Mouse (Mus musculus) lung, adult 2 months (tissue): ENCODE measurements around the gene Itgb1bp2. TPM values are rescaled to one million over a fixed set of nuclear protein-coding genes. Genes with fewer than 3 reads are reported as not detected.
A peak's percentile ranks its signal among the peaks of the same experiment; 100 is the strongest.

Source experiments
- DNase-seq: peaks from one replicate; pipeline ENCODE4 v3.0.0; 2022
- H3K4me1 ChIP-seq: fragments of 200-500 bp; 2 replicates; pipeline ENCODE4 v1.6.1; 2011; ENCODE audit warnings: low read length; ENCODE audit not compliant: control insufficient read depth, insufficient read depth
- H3K4me3 ChIP-seq: fragments of 200-500 bp; replicated peaks from 2 replicates; pipeline ENCODE3; 2011; ENCODE audit warnings: low read depth, mild to moderate bottlenecking, control low read depth, low read length; ENCODE audit errors: extremely low read depth
- CTCF ChIP-seq: fragments of 200-500 bp; IDR thresholded peaks from 2 replicates; pipeline ENCODE4 v1.5.1; 2011; ENCODE audit warnings: mild to moderate bottlenecking, low read length, control low read depth; ENCODE audit not compliant: insufficient read depth
- POLR2A ChIP-seq: fragments of 200-500 bp; IDR thresholded peaks from 2 replicates; pipeline ENCODE4 v1.6.1; 2011; ENCODE audit warnings: low read depth, mild to moderate bottlenecking, control low read depth, low read length, borderline replicate concordance; ENCODE audit errors: extremely low read depth
- WGBS: fragments of 180-500 bp; shearing (Covaris S2); methylation state at CpG from one replicate; pipeline ENCODE4 v1.1.7; 2018; 5-methylcytosine and 5-hydroxymethylcytosine counted together
- polyA plus RNA-seq: library from polyadenylated mRNA; depleted of rRNA; stranded (reverse); fragments of >200 nt; gene quantifications from 2 replicates; pipeline ENCODE4 v1.2.3, GENCODE M21; 2012; rRNA removed

Itgb1bp2 gene
- polyA plus RNA-seq, result 2.0 and 13.6 TPM in 2 replicates

DNA sequence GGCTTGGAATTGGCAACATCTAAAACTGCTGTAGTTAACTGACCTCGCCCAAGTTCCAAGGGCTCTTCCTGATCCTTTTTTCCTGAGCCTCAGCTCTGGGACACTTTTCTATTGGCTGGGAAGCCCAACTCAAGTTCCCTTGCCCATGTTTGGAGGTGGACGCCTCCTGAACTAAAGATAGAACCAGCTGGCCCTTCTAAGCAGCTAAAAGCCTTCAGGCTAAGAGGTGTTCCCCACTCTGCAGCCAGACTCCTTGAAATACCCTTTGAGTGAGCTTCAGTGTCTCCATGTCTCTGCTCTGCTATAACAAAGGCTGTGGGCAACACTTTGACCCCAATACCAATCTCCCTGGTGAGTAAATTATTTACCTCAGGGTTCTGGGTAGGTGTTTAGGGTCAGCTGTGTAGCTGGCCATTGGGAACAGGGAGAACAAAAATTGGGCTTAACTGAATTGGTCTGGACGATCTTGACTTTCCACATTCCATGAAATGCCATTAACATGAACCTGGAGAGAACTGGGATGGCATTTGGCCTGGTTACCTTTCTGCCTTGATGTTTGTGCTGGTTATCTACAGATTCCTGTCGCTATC lies at the start of gene Itgb1bp2:
Gene Itgb1bp2, plus strand, starts transcription at position 203 of the 590 bp plus-strand sequence.
- no peak for TF ChIP-seq CTCF
- Histone ChIP-seq H3K4me3 (no peak within 1 kb of the TSS), H3K4me1 (no peaks in the 10 kb centered on the region)
- no peak for DNase-seq
- WGBS, result 53% methylated on average over 4 of the region's 4 CpGs

DNA sequence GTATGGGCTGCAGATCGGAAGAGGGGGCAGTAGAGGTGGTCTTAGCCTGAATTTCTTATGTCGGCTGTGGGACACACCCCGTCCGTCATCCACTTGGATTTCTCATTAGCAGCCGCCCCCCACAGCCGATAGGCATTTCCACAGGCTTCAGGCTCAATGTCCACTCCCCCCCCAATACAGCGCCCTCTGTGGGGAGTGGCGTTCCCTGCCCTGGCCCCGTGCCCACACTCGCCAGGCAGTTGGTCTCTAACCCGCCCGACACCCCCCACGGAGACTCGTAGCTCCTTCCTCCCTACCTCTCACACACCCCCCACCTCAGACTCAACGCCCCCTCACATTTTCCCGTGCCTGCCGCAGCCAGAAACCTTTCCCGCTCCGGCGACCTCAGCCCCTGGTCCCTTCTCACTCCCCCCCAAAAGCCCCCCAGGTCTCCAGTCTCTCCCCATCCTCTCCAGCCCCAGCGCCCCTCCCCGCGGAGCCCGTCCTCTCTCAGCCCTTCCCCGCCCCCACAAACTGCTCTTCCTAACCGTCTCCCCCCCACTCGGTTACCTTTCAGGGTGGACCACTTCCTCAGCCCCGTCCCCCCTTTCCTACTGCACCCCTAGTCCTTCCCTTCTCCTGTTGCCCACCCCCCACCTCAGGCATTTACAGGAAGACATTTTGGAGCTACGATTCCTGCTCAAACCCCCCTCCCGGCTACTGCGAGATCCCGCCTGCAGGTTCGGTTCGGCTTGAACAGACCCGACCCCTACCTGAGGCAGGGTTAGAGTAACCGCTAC lies 29.8 kb upstream of the Itgb1bp2 start:
- WGBS, result 37% methylated on average over 35 of the region's 36 CpGs
- TF ChIP-seq POLR2A, result no peak
- TF ChIP-seq CTCF, result no peak
- DNase-seq, result peak; percentile 36

DNA sequence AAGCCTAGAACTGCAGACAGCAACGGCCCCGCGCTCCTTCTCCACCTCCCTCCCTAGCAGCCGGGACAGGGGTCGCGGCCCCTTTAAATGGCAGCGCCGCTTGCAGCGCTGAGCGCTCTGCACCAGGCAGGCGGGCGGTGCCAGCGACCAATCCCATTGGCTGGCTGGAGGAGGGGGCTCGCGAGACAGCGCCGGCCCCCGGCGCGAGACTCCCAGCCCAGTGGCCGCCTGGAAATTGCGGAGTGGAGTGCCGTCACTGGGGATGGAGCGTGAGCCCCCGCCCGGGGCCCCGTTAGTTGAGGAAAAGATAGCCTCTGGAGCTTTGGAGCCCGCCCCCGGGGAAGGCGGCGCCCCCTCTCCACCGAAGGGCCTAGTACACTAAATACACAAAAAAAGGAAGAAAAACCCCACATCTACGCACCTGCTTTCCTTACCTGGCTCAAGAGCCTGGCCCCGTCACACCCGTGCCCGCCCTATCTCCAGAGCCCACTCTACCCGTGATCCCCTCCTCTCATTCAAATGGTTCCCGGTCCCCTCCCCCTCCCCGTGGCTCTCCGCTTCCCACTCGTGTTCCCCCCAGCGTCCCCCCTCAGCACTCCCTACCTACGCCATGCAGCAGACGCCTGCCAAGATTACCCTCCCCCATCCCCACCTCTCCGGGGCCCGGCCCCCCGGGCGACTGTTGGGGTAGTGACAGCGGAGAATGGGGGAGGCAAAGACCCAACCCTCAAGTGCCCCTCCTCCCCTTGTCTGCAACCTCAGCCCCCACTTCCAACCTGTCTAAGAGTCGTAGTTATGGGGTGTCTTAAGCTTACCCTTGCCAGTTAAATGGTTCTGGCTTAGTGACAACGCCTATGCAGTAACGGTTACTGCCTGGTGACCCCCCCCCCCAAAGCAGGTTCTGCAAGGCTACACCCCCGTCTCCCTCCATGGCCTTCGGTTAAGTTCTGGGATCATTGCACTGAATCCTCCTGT lies 28.9 kb upstream of the Itgb1bp2 start:
- peak; percentile 73 for DNase-seq
- WGBS, result 25% methylated on average over 54 of the region's 54 CpGs
- TF ChIP-seq POLR2A (peak; percentile 56; the same call in 1 of the 2 replicates), CTCF (no peak)
- peak overlapping the region; percentile 99 for H3K4me3 ChIP-seq
- H3K4me1 ChIP-seq, result no peaks in the 10 kb centered on the region

More for the DNA sequence above, 29.8 kb upstream of the Itgb1bp2 start:
- Histone ChIP-seq H3K4me3 (peak overlapping the region; percentile 99), H3K4me1 (no peaks in the 10 kb centered on the region)

DNA sequence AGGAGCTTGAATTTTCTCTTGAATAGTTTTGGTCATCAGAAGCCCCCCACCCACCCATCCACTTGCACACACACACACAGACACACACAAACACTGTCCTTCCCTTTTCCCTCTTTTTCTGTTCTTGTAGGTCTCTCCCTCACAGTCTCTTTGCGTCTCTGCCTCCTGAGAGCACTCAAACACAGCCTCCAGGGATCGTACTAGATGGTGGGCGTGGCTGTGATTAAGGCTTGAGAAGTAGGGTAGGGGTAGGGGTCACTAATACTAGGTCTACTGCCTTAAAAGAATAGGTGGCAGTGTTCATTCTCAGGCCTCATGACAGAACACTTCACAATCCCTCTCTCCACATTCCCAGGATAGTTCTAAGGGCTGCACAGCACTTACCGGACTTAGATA lies 28.2 kb upstream of the Itgb1bp2 start, which contains the start of gene Zmym3:
Gene Zmym3, minus strand, starts transcription at position 150 of the 396 bp plus-strand sequence.
- 47% methylated on average over 4 of the region's 4 CpGs for WGBS
- H3K4me3 ChIP-seq, result peak within 1 kb of the TSS; percentile 99
- TF ChIP-seq POLR2A (no peak), CTCF (no peak)
- H3K4me1 ChIP-seq, result no peaks in the 10 kb centered on the region
- DNase-seq, result peak; percentile 7

DNA sequence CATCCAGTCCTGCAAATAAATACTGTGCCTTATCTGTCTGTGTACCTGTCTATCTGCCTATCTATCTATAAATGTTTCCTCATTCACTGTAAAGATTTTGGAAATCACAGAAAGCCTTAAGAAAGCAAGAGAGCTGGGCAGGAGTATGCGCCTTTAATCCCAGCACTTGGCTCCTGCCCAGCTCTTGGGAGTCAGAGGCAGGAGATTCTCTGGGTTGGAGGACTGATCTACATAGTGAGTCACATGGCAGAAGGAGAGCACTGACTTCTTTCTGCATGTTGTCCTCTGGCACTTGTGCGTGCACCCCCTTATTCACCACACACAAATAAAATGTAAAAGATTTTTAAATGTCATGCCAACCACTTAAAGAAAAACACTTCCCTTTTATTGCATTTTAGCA lies 25.4 kb upstream of the Itgb1bp2 start:
- H3K4me3 ChIP-seq, result no peak overlapping the region
- 80% methylated on average over 2 of the region's 2 CpGs for whole genome bisulfite sequencing
- no peak for DNase-seq
- H3K4me1 ChIP-seq, result no peaks in the 10 kb centered on the region
- TF ChIP-seq POLR2A, result no peak

DNA sequence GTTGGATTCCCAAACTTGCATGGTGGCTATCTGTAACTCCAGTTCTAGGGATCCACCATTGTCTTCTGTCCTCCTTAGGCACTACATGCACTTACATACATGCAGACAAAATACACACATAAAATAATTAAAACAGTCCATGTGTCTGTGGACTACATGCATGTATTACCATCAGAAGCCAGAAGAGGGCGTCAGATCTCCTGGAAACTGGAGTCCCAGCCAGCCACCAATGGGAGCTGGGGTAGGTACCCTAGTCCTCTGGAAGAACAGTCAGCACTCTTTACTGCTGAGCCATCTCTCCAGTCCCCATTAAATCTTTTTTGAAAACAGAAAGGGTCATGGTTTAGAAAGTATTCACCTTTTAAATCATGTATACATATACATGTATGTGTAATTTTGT lies 21.1 kb upstream of the Itgb1bp2 start:
- H3K4me3 ChIP-seq, result no peak overlapping the region
- TF ChIP-seq CTCF, result no peak
- TF ChIP-seq POLR2A, result no peak
- no peaks in the 10 kb centered on the region for H3K4me1 ChIP-seq
- DNase-seq, result no peak
- 0% methylated on average over 1 of the region's 1 CpGs for WGBS

DNA sequence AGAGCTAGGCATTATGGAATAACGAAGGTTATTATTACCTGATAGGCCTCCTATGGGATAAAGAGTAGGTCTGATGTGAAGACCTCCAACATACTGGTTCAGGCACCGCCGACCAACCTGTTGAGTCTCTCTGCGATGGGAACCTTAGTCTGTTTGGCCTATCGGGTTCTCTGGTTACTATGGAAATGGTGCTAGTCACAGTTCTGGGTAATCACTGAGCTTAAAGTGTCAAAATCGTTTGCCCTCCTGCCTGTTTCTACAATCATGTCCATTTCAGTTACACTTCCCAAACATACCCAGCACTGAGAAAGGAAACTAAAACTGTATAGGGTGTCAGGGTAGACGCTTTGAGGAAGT lies 20.1 kb upstream of the Itgb1bp2 start:
- WGBS, result 45% methylated on average over 7 of the region's 7 CpGs
- Histone ChIP-seq H3K4me1 (no peaks in the 10 kb centered on the region), H3K4me3 (peak overlapping the region; percentile 92)
- peak; percentile 4 for DNase-seq
- TF ChIP-seq CTCF, result no peak
- no peak for TF ChIP-seq POLR2A

DNA sequence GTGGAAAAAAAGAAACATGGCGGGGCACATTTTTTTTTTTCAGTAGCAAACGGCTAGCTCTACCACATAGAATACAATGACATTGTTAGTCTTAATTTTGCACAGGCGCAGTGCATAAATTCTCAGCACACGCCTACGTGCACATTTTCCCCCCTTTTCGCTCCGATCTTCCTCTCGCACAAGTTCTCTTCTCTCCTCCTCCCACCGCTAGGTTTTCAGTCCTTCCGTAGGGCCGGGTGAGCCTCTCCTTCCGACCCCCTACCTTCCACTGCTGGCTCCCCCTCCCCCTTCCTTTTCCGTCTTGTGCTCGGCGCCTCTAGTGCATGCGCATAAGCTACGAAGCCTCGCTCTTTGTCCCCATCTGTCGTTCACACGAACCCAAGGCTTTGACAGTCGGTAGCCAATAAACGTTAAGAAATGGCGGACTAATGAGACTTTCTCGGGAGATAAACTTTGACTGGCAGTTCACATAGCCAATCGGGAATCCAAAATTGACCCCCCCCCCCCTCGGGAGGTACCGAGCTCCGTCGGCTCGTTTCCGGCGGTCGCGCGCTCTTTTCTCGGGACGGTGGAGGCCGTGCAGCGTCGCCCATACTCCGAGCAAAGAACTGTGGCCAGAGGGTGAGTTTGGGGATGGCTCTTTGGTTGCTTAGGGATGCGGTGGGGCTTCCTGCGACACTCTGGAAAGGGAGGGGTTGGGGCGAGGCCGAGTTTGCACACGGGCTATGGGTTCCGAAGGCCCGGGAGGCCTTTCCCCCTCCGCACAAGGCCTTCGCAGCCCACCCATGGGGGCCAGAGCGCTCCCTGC lies 19.5 kb upstream of the Itgb1bp2 start, which contains the start of gene Nono:
Gene Nono, plus strand, starts transcription at position 177 of the 808 bp plus-strand sequence.
- H3K4me1 ChIP-seq, result no peaks in the 10 kb centered on the region
- WGBS, result 30% methylated on average over 51 of the region's 51 CpGs
- H3K4me3 ChIP-seq, result peak within 1 kb of the TSS; percentile 92
- TF ChIP-seq CTCF (no peak), POLR2A (peak; percentile 71; the same call in 1 of the 2 replicates)
- peak; percentile 59 for DNase-seq

DNA sequence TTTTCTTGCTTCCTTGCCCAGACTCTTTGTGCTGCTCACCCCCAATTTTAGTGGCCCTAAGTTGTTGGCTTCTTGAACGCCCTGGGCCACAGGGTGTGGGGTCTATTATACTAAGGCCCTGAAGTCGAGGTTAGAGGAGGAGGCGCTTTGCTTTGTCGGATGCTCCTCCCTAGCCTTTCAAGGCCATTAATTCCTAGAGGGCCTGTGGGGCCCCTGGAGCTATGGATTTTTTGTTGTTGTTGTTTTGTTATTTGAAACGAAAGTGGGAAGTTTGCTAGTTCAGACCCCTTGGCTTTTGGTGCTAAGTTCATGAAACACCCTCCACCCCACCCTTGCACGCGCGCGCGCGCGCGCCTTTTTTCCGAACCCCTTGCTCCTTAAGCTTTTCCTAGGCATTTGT lies 18.9 kb upstream of the Itgb1bp2 start:
- H3K4me1 ChIP-seq, result no peaks in the 10 kb centered on the region
- TF ChIP-seq CTCF, result no peak
- TF ChIP-seq POLR2A, result no peak
- no peak for DNase-seq
- peak overlapping the region; percentile 84 for H3K4me3 ChIP-seq
- 30% methylated on average over 14 of the region's 14 CpGs for WGBS
